Mouse (Mus musculus) adrenal gland, postnatal 25 days (tissue): Measurements from ENCODE around the gene Snrnp70. TPM values are rescaled to one million over a fixed set of nuclear protein-coding genes. Genes with fewer than 3 reads are reported as not detected.
A peak's percentile ranks its signal among the peaks of the same experiment; 100 is the strongest.
"Not testable (repeated sequence)": the region's sequence is repeated elsewhere in the genome, so short reads cannot be mapped to it uniquely, and the experiment has no call there.

ENCODE experiments used
- DNase-seq: peaks from one replicate; pipeline ENCODE4 v3.0.0; 2021; ENCODE audit warnings: mixed read lengths
- total RNA-seq: library from RNA; stranded (reverse); gene quantifications from 2 replicates; pipeline ENCODE4 v1.2.3, GENCODE M21; 2021

Snrnp70 gene
- total RNA-seq, 1 experiment from 2014 or later: 425 TPM

DNA sequence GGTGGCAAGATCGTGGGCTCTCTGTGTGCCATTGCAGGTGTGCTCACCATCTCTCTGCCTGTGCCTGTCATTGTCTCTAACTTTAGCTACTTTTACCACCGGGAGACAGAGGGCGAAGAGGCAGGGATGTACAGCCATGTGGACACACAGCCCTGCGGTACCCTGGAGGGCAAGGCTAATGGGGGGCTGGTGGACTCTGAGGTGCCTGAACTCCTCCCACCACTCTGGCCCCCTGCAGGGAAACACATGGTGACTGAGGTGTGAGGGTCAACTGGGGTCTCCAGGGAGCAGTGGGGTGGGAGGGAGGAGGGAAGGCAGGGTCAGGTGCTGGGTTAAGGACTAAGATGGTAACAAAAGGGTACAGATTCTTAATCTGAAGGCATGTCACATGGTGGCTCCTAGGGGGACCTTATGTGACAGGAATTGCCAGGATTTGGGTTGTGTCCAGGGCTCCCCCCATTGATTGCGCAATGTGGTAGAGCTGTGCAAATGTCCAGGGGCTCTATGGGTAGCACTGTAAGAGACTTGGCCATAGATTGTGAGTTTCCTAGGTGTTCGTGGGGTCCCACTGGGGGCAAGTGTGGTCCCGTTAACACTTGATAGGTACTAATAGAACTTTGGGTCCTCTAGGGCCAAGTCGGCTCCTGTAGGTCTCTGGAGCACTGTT lies 14.1 kb upstream of the Snrnp70 start:
- no peak for DNase-seq

DNA sequence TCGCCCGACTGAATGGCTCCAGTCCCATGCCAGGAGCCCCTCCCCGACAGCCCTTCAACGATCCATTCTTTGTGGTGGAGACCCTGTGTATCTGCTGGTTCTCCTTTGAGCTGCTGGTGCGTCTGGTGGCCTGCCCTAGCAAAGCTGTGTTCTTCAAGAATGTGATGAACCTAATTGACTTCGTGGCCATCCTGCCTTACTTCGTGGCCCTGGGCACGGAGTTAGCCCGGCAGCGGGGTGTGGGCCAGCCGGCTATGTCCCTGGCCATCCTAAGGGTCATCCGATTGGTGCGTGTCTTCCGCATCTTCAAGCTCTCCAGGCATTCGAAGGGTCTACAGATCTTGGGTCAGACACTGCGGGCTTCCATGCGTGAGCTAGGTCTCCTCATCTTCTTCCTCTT lies 13.4 kb upstream of the Snrnp70 start:
- no peak for DNase-seq

- no peak for DNase-seq
Measured at GRCm38 (mm10) chr7:45408351-45408750, 12.8 kb upstream of the Snrnp70 start.

DNA sequence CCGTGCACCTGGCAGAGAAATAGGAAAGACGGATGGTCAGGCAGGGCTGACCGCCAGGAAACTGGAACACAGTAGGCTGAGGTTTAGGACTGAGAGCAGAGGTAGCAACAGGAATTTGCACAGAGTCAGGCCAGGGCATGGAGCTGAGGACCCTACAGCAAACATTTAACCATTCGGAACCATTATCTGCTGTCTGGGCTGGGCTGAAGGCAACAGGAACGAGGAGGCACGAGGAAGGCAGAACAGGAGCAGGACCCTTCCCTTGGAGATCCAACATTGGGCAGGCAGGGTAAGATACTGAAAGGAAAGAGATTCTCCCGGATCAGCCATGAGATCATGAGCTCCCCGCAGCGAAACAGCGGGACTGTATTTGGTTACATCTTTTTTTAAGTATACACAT lies 12.3 kb upstream of the Snrnp70 start:
- DNase-seq: no peak

GRCm38 (mm10) chr7:45406157-45407156 lies 10.9 kb upstream of the Snrnp70 start:
- DNase-seq: peak; percentile 32

DNA sequence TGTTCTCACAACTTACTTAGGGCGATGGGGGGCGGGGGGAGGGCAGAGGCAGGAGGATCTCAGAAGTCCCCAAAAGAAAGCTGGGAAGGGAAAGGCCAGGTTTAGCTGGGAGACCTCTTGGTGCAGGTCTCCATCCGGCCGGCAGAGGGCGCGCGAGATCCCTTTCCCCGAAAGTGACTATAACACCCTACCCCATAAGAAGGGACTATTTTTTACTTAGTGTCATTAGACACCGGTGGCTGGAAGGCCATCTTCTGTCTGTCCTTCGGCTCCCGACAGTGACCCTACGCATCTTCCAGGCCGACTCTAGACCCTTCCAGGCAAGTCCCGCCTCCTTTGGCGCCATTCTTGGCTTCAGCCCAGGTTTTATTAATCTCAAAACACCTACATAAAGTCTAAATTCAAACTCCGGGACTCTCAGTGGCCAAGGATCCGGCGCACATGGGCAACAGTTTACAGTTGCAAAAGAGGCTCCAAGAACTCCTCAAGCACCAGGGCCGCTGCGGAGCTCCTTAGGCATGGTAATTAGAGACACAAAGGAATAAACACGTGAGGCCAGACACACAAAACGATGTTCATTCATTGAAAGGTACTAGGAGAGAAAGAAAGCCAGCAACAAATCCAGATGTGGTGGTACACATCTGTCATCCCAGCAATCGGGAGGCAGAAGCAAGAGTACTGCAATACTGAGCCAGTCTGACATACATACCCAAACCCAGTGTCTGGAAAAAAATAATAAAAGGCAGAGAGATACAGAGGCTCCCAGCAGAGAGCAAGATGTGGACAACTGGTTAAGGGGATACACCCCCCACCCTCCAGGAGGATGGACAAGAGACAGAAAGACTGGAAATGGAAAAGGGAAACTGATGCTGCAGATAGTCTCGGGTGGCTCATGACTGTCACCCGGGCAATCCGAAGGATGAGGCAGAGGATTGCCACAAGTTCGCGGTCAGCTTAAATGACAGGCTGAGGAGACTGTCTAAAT lies 9.8 kb upstream of the Snrnp70 start, which contains the start of gene Kcna7:
Kcna7 (plus strand) TSS at position 563 of the 985 bp plus-strand sequence.
- DNase-seq: peak; percentile 81

DNA sequence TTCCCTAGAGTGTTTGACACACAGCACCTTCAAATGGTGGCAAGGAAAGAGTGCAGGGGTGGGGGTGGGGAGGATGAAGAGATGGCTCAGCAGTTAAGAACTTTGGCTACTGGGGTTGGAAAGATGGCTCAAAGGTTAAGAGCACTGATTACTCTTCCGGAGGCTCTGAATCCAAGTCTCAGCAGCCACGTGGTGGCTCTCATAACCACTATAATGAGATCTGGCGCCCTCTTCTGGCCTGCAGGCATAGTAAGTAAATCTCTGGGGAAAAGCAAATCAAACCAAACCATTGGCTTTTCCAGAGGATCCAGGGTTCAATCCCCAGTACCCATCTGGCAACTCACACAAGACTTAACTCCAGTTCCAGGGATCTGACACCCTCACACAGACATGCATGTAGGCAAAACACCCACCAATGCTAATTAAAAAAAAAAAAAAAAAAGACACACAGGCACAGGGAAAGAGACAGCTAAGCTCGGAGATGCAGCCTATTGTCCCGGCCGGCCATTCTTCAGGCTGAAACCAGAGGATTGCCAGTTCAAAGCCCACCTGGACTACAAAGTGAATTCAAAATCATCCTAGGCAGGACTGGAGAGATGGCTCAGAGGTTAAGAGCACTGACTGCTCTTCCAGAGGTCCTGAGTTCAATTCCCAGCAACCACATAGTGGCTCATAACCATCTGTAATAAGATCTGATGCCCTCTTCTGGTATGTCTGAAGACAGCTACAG lies 8.2 kb upstream of the Snrnp70 start:
- peak; percentile 70 for DNase-seq

GRCm38 (mm10) chr7:45401521-45402085 lies 6.1 kb upstream of the Snrnp70 start:
- no peak for DNase-seq

GRCm38 (mm10) chr7:45396787-45397186 lies 1.2 kb upstream of the Snrnp70 start:
- no peak for DNase-seq

- not testable (repeated sequence) for DNase-seq
Measured at GRCm38 (mm10) chr7:45396337-45396775, 814 bp upstream of the Snrnp70 start.

DNA sequence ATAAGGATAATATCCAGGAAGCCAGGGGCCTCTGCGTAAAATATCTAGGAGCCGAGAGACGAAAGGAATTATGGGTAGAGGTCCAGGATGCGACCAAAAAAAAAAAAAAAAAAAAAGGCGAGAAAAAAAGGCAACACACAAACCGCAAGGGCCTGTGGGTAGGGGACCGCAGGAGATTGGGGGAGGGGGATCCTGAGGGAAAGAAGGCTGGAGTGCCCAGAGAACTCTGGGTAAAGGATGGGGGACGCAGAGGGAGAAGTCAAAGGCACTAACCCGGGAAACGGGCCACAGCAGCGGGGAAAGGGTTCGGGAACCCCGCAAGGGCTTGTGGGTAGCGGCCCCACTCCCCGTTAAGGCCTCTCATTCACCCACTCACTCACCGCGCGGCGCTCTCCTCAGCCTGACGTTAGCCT lies 407 bp downstream of the Snrnp70 start:
- no peak for DNase-seq

- DNase-seq: no peak
Measured at GRCm38 (mm10) chr7:45386077-45386476, 9.5 kb downstream of the Snrnp70 start.

DNA sequence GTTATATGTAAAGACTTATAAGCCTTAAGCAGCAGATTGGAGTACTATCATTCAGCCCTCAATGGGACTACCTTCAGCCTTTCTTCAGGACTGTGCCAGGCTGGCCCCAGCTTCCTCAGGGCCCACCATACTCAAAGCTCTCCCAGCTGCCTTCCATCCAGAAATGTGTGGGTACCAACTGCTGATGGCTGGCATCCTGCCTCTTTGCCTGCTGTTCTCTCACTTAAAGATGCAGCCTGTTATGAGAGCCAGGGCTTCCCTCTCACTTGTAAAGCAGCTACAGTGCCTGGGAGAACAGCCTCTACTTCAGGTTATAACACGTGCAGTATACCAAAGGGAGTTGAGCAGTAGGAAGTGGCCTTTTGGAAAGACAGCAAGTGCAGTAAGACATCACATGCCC lies 19.5 kb downstream of the Snrnp70 start:
- DNase-seq: no peak

- no peak for DNase-seq
Measured at GRCm38 (mm10) chr7:45374620-45375019, 20.9 kb downstream of the Snrnp70 start.

GRCm38 (mm10) chr7:45372371-45372770 lies 23.2 kb downstream of the Snrnp70 start:
- no peak for DNase-seq

- peak; percentile 91 for DNase-seq
Measured at GRCm38 (mm10) chr7:45370475-45371311, 24.8 kb downstream of the Snrnp70 start, which contains the start of gene Lin7b. Lin7b (minus strand) TSS chr7:45370583.

- DNase-seq: no peak
Measured at GRCm38 (mm10) chr7:45369836-45370474, 25.6 kb downstream of the Snrnp70 start.

DNA sequence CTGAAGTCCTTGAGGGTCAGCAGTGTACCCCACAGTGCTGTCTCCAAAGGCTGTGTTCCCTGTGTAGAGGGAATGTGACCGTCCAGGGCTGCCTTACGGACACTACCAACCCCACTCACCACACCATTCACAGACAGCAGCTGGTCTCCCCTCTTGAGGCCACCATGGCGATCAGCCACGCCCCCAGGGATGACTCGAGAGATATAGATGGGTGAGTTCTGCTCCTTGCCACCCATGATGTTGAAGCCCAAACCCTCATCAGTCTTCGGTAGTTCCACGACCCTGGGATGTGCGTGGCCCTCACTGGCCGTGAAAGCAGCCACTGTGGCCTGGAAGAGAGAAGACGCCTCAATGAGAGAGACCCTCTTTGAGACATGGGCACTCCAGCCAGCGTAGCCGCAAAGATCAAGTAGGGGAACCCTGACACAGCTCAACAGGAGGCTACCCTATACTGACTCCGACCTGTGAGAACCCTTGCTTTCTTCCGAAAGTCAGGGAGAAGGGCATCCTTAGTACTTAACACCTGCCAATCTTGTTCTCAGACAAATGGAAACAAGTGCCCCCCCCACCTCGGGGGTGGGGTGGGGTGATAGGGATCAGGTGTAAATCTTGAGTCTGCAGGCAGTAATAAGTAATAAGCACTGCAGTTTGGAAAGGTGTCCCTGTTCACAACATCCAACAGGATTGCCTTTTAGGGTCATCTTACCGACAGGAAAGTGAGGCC lies 26.4 kb downstream of the Snrnp70 start:
- DNase-seq: no peak

- DNase-seq: no peak
Measured at GRCm38 (mm10) chr7:45368178-45368577, 27.4 kb downstream of the Snrnp70 start.
